Comparison of ENCODE assay signal across 23 mouse cellular contexts in the genomic region with DNA sequence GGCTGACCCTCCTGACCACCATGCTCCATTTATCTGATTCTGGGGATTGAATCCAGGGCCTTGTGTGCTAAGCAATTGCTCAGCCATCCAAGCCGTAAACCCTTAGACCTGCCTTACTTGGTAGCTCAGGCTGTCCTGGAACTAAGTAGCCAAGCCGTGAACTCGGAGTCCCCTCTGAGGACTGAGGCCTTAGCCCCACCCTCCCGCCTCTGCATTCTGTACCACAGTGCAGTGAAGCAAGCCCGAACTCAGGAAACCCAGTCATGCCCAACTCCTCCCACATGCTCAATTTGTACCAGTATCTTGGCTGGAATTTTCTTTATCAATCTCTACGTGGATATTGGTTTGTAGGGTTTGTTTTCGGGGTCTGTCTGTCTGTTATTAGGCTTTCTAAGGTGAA. TPM values are rescaled to one million over a fixed set of nuclear protein-coding genes. Genes with fewer than 3 reads are reported as not detected.
DNase-seq lines count a peak whose midpoint lies in the region; ATAC-seq and TF ChIP-seq lines count a peak whose summit lies in the region.
"Had no signal": no experiment of that assay in that cellular context is flagged by ENCODE, and none has a peak within 500 bp of the region (broad histone marks: within the 10 kb centered on the region; RNA-seq: fewer than 3 reads in every experiment).

No protein-coding gene starts in this region.

- no peak overlapping the region for H3K4me3 ChIP-seq in kidney, embryonic 16.5 days (ENCODE audit: low read length)
- H3K4me3 ChIP-seq in kidney, embryonic 14.5 days (ENCODE audit: low read length), result no peak overlapping the region
- no peak overlapping the region for H3K4me3 ChIP-seq in hindbrain, postnatal 0 days (ENCODE audit: low read length)
- no peak overlapping the region for H3K4me3 ChIP-seq in intestine, embryonic 16.5 days (ENCODE audit: low read length)
- H3K4me3 ChIP-seq: forebrain, embryonic 10.5 days; forebrain, embryonic 13.5 days; heart, adult 2 months; heart, embryonic 10.5 days; heart, embryonic 13.5 days; hindbrain, embryonic 12.5 days; hindbrain, embryonic 15.5 days had no signal

- H3K4me2 ChIP-seq in kidney, embryonic 16.5 days (replicated peaks; ENCODE audit: low read depth, low read length), result no peak overlapping the region
- no peak overlapping the region for H3K4me2 ChIP-seq in kidney, embryonic 14.5 days (replicated peaks; ENCODE audit: low read depth, low read length)
- no peak overlapping the region for H3K4me2 ChIP-seq in hindbrain, postnatal 0 days (ENCODE audit: low read depth, low read length)
- H3K4me2 ChIP-seq in intestine, embryonic 16.5 days (ENCODE audit: low read depth, low read length), result no peak overlapping the region
- H3K4me2 ChIP-seq: forebrain, embryonic 13.5 days; heart, embryonic 13.5 days; hindbrain, embryonic 12.5 days; hindbrain, embryonic 15.5 days had no signal

- WGBS in kidney, embryonic 16.5 days, result 62% methylated on average over 7 of the region's 7 CpGs
- 65% methylated on average over 7 of the region's 7 CpGs for whole genome bisulfite sequencing in kidney, embryonic 14.5 days
- whole genome bisulfite sequencing in hindbrain, postnatal 0 days, result 81% methylated on average over 7 of the region's 7 CpGs
- WGBS in intestine, embryonic 16.5 days, result 76% methylated on average over 7 of the region's 7 CpGs

- H3K27me3 ChIP-seq in kidney, embryonic 16.5 days (ENCODE audit: insufficient read depth, low read length), result no peaks in the 10 kb centered on the region
- H3K27me3 ChIP-seq in kidney, embryonic 14.5 days (ENCODE audit: control insufficient read depth, insufficient read depth, low read length), result no peaks in the 10 kb centered on the region
- no peaks in the 10 kb centered on the region for H3K27me3 ChIP-seq in hindbrain, postnatal 0 days (ENCODE audit: insufficient read depth, low read length)
- H3K27me3 ChIP-seq in intestine, embryonic 16.5 days (replicated peaks; ENCODE audit: control insufficient read depth, insufficient read depth, low read length), result no peaks in the 10 kb centered on the region
- H3K27me3 ChIP-seq: forebrain, embryonic 13.5 days; heart, embryonic 13.5 days; hindbrain, embryonic 12.5 days; hindbrain, embryonic 15.5 days had no signal

- H3K27ac ChIP-seq in kidney, embryonic 16.5 days (ENCODE audit: low read length), result no peak overlapping the region
- no peak overlapping the region for H3K27ac ChIP-seq in kidney, embryonic 14.5 days (ENCODE audit: low read depth, low read length)
- no peak overlapping the region for H3K27ac ChIP-seq in hindbrain, postnatal 0 days
- H3K27ac ChIP-seq in intestine, embryonic 16.5 days (ENCODE audit: low read length), result no peak overlapping the region
- H3K27ac ChIP-seq: forebrain, embryonic 10.5 days; forebrain, embryonic 13.5 days; heart, adult 2 months; heart, embryonic 10.5 days; heart, embryonic 13.5 days; hindbrain, embryonic 12.5 days; hindbrain, embryonic 15.5 days had no signal

- no peak for TF ChIP-seq CTCF in hindbrain, postnatal 0 days (IDR thresholded peaks at IDR 0.05; ENCODE audit: low read depth)

- peaks cover 23% of the 10 kb centered on the region for H3K36me3 ChIP-seq in kidney, embryonic 16.5 days (ENCODE audit: insufficient read depth, low read length)
- H3K36me3 ChIP-seq in kidney, embryonic 14.5 days (ENCODE audit: control insufficient read depth, insufficient read depth, low read length), result peaks cover 28% of the 10 kb centered on the region
- peaks cover 16% of the 10 kb centered on the region; the same call in 1 of the 2 replicates for H3K36me3 ChIP-seq in hindbrain, postnatal 0 days (ENCODE audit: insufficient read depth, low read length)
- H3K36me3 ChIP-seq in intestine, embryonic 16.5 days (ENCODE audit: control insufficient read depth, insufficient read depth, low read length), result 0 out of 2 replicates have a peak, but pooled peaks cover 2% of the 10 kb centered on the region

- H3K4me1 ChIP-seq in kidney, embryonic 16.5 days (ENCODE audit: insufficient read depth, low read length), result no peaks in the 10 kb centered on the region
- H3K4me1 ChIP-seq in kidney, embryonic 14.5 days (ENCODE audit: control insufficient read depth, insufficient read depth, low read length), result no peaks in the 10 kb centered on the region
- H3K4me1 ChIP-seq in hindbrain, postnatal 0 days (ENCODE audit: insufficient read depth, low read length), result no peaks in the 10 kb centered on the region
- H3K4me1 ChIP-seq in intestine, embryonic 16.5 days (ENCODE audit: control insufficient read depth, insufficient read depth, low read length), result no peaks in the 10 kb centered on the region

- 0 out of 2 replicates have a peak, but pooled peaks have one; percentile 46 for ATAC-seq in kidney, embryonic 16.5 days (ENCODE audit: low FRiP score, low TSS enrichment)
- ATAC-seq in kidney, embryonic 14.5 days (ENCODE audit: low FRiP score, low TSS enrichment), result no peak
- ATAC-seq in hindbrain, postnatal 0 days, result no peak
- no peak for ATAC-seq in intestine, embryonic 16.5 days
- ATAC-seq: forebrain, embryonic 13.5 days; forebrain, embryonic 16.5 days had no signal

- H3K9ac ChIP-seq in kidney, embryonic 16.5 days (replicated peaks; ENCODE audit: low read length), result no peak overlapping the region
- H3K9ac ChIP-seq in kidney, embryonic 14.5 days (ENCODE audit: low read depth, low read length), result no peak overlapping the region
- H3K9ac ChIP-seq in hindbrain, postnatal 0 days (replicated peaks; ENCODE audit: low read length), result no peak overlapping the region
- no peak overlapping the region for H3K9ac ChIP-seq in intestine, embryonic 16.5 days (ENCODE audit: low read depth, low read length)
- H3K9ac ChIP-seq: forebrain, embryonic 13.5 days; heart, embryonic 13.5 days; hindbrain, embryonic 12.5 days; hindbrain, embryonic 15.5 days had no signal

- DNase-seq in lung, postnatal 36 days, result peak; percentile 41
- no peak for DNase-seq in lung, postnatal 4 days
- DNase-seq in R1 (ENCODE audit: low read depth, low spot score), result peak; percentile 66
- no peak for DNase-seq in hindbrain, postnatal 0 days (ENCODE audit: low spot score)
- DNase-seq: adrenal gland, postnatal 10 days; adrenal gland, postnatal 36 days; B cell, adult 2 months; cerebellum, adult 18-20 months; cerebellum, adult 9-10 months; cerebellum, postnatal 14 days; gastrocnemius, postnatal 10 days; gastrocnemius, postnatal 36 days; heart, adult 2 months had no signal

- H3K9me3 ChIP-seq in kidney, embryonic 16.5 days (ENCODE audit: low read length), result no peaks in the 10 kb centered on the region
- H3K9me3 ChIP-seq in kidney, embryonic 14.5 days (ENCODE audit: control insufficient read depth, low read length), result no peaks in the 10 kb centered on the region
- H3K9me3 ChIP-seq in hindbrain, postnatal 0 days (ENCODE audit: low read length), result no peaks in the 10 kb centered on the region
- no peaks in the 10 kb centered on the region for H3K9me3 ChIP-seq in intestine, embryonic 16.5 days (ENCODE audit: control insufficient read depth, low read length)
- H3K9me3 ChIP-seq: forebrain, embryonic 10.5 days; forebrain, embryonic 13.5 days; heart, embryonic 10.5 days; heart, embryonic 13.5 days; hindbrain, embryonic 12.5 days; hindbrain, embryonic 15.5 days had no signal

RNA-seq across cellular contexts. Expression of gene Rps17, which starts 13.2 kb away (rescaled TPM):
- polyA plus RNA-seq in kidney, embryonic 16.5 days (2015; fragmentation: Nextera tagmentation; extraction: Ambion mirVana), result 1,196 and 1,210 TPM in 2 replicates
- 1,503 and 2,103 TPM in 2 replicates for polyA plus RNA-seq in kidney, embryonic 14.5 days (2014; fragmentation: Nextera tagmentation; extraction: Ambion mirVana)
- 433 and 475 TPM in 2 replicates for total RNA-seq in hindbrain, postnatal 0 days (2014; rRNA removed)
- 759 and 765 TPM in 2 replicates for polyA plus RNA-seq in hindbrain, postnatal 0 days (2015; fragmentation: Nextera tagmentation; extraction: Ambion mirVana)
- 1,024 and 1,136 TPM in 2 replicates for polyA plus RNA-seq in intestine, embryonic 16.5 days (2015; fragmentation: Nextera tagmentation; extraction: Ambion mirVana)

Comparison
In these comparisons a context has a peak if more than half of its experiments do, and no peak if none do; other contexts are left out.
1. DNase-seq: peak in lung, postnatal 36 days (single experiment) and R1 (single experiment); none in lung, postnatal 4 days (0 of 2) and hindbrain, postnatal 0 days (single experiment).